Mouse (Mus musculus) activated CD4-positive, CD25-positive, alpha-beta regulatory T cell, adult 4 months (primary cell): ENCODE data around the gene Plscr5. TPM values are rescaled to one million over a fixed set of nuclear protein-coding genes. Genes with fewer than 3 reads are reported as not detected.
A peak's percentile ranks its signal among the peaks of the same experiment; 100 is the strongest.
"Not testable (repeated sequence)": the region's sequence is repeated elsewhere in the genome, so short reads cannot be mapped to it uniquely, and the experiment has no call there.

ENCODE experiments used
- ATAC-seq: one replicate; pipeline ENCODE4 v1.8.0; 2017
- polyA plus RNA-seq, 2 experiments: library from polyadenylated mRNA; unstranded; fragments of 100-300 nt; shearing (Covaris generic); gene quantifications; one replicate each; pipeline ENCODE4 v1.2.1; 2017

The Plscr5 gene
- polyA plus RNA-seq: not detected

DNA sequence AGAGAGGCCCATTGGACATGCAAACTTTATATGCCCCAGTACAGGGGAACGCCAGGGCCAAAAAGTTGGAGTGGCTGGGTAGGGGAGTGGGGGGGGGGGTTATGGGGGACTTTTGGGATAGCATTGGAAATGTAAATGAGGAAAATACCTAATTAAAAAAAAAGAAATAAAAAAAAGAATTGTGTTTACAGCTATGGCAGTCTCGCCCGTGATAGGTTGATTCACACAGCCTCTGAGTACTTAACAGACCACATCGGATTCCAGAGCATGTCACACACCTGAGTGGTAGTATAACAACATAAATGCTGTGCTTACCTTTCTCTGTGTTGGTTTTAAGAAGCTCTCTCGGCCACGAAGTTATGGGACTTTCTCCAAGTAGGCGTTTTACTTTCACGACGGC is at the start of gene Plscr5:
Gene Plscr5 (plus strand): TSS at position 301 of the 400 bp plus-strand sequence.
- ATAC-seq: not testable (repeated sequence)

DNA sequence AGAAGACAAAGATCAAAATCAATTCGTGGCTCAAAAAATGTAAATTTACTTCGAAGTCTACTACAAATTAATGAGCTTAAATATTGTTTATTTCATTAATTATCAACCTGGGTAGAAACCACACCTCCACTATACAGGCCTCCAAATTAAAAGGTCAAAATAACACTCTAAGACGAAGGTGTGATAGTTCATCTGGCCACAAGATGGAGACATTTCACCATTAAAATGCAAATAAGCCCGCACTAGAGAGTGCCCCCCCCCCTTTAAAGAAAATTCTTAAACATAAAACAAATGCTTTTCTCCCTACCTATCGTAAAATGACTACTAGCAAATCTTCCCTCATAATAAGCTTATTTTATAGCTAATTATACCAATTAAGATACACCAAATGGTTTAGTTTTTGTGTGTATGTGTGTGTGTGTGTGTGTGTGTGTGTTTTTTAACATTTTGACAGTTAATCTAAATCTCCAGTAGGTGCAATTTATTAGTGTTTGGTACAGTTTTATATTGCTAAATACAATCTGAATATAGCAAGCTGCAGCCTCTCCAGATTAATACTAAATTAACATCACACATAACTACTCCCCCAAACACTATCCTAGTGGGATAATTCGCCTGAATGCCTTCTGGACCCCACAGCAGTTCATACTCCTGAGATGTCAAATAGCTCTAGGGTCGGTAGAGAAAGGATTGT is 45.0 kb upstream of the Plscr5 start:
- peak; percentile 97 for ATAC-seq

DNA sequence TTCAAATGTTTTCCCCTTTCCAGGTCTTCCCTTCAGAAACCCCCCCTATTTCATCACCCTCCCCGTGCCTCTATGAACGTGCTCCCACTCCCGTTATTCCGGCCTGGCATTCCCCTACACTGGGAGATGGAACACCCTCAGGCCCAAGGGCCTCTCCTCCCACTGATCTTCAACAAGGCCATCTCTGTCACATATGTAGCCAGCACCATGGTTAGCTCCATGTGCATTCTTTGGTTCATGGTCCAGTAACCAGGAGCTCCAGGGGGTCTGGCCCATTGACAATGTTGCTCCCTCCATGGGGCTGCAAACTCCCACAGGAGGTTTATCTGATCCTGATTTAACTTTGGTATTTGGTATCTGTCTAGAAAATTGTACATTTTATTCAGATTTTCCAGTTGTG is 30.5 kb upstream of the Plscr5 start:
- ATAC-seq: no peak

DNA sequence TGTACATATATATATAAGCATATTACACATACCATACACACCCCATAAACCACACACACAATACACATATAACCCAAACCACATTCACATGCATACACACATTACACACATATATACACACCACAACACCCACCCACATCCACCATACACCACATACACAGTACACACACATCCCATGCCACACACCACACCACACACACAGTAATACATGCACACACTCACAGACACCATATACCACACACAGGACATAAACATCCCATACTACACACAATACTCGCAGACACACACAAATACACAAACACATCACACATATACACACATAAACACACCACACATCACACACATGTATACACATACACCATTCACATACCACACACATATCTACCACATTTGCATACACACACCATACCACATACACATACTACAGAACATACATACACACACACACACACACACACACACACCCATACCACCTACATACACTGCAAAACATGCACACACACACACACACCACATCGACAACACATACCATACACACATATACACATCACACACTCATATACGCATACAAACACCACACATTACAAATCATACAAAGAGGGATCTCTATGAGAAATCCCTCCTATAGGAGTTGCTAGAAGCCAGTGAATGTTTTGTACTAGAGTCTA is 19.3 kb upstream of the Plscr5 start:
- ATAC-seq: no peak

DNA sequence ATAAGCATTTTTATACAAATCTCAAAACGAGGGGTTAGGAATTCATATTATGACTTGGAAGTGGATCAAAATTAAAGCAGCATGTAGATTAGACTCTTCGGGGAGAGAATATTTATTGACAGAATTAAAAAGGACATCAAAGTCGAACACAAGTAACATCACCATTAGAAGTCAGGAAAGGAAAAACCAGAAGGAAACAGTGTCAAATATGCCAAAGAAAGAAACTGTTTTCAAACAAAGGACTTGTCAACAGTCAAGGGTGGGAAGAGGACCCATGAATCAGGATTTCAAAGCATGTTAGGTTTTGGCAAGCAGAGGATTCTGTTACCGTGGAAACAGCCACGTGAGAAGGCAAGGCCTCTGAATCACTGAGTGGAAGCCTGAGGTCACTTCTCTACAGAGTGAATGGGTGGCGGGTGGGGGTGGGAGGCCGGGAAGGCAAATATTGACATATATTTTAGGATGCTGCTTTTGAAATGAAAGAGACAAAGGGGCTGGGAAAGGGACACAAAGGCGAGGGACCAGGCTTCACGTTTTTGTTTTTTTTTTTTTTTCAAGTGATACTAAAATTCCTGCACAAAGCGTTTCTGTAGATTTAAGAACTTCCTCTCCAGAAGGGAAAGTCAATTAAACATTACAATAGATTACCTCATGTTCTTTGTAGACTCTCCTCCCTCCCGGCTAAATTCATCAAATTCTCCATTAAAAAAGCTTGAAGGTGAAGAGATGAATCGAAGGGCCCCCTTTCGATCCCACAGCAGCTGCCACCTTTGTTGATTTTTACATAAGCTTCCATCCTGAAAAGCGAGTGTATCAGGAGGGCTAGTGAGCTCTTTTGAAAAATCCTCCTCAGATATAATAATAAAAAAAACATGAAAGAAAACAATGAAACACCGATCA is 18.3 kb upstream of the Plscr5 start:
- ATAC-seq: no peak

DNA sequence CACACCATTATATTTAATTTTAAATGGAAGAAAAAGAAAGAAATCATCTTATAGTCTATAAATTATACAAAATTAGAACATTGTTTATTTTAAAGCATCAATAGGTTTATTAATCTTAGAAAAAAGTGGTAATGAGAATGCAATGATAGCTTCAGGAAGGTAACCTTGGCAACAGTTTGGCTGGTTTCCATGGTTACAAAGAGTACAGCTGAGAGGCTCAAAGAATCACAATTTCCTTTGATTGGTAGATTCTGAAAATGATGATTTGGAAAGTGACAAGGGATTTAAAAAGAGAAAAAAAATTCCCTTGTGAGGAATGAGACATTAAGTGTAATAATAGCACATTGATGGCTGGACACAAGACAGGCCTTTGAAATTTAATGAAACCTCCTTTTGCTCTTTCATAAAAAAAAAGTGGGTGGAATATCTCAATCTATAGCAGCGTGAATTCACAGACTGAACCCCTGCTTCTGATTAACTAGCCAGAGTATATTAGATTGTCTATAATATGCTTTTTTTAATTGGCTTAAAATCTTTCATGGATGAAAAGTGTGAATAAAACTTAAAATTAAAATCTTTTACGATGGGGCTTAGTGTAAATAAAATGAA is 13.8 kb upstream of the Plscr5 start:
- ATAC-seq: no peak

DNA sequence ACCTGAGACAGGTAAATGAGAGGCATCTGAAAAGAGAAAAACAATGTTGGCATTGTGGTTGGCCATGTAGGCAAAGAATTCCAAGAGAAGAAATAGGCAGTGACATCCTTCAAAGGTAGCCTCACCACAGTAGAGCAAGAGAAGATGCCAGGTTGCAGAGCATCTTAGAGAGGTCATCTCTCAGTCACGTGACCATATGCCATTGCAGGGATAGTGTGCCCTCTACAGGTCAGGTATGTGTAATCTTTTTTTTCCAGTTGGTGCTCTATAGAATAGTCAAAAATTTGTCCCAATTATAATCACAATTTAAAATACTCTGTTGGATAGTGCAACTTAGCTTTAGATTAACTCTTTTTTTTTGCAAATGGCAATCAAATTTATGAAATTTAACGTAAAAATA is 1.4 kb upstream of the Plscr5 start:
- no peak for ATAC-seq

DNA sequence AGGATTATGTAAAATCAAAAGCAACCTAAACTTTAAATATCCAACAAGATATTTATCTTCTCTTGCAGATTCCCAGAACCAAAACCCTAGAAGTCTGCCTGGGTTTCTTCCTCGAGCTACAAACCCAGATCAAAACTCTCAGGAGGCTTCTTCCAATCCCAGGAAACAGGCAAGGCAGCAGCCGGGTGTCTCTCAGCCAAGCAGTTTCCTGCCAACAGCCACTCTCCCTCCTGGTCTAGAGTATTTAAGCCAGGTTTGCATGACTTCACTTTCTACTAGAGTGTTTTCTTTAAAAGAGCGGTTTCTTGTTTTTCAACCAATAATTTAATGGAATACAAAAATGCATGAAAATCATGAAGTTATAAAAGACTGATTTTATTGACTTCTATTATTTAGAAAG is 5.7 kb downstream of the Plscr5 start:
- ATAC-seq: no peak

DNA sequence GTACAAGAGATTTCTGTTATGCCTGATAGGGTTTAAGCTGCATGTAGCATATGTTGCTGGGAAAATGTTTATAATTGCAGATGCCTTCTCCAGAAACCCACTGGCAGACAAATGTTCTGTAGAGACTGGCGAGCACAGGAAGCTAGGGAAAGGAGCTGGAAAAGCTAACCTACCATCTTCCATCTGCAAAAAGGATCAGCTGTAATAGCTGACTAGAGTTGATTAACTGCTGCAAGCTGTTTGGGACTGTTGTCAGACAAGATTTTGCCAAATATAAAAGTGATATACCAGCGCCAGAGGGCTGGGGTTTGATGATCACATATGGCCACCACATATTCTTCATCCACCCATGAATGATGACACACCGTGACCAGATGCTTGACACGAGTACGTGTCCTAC is 6.8 kb downstream of the Plscr5 start:
- no peak for ATAC-seq

DNA sequence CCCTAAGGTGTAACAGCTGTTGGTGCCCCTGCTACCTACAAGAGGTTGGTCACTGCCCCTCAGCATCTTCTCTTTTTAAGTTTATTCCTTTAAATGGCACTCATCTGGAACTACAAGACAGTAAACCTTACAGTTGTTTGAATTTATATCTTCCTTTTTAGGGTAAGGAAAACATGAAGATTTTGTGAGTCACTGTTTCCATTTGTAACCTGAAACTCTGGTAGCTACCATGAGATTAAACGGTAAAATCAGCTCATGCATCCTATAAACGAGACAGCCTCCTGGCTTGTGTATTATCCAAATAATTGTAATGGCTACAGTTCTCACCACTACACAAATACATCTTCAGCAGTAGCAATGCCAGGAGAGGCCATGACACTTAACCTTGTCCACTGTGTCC is 11.7 kb downstream of the Plscr5 start:
- ATAC-seq: no peak

DNA sequence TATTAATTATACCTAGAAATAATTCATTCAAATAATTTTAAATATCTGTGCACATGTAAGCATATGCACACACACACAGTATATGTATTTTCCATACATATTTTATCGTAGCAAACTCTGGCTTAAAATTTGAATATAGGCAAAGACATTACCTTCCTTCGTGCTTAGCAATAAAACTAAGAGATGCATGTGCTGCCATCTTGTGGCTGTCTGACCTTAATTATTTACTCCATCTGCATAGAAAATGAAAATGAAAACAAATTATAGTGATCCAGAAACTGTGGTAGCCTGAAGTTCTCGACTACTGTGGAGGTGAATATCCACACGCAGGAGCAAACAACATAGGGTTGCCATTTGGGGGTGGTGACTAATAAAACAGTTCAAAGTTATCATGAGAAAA is 14.6 kb downstream of the Plscr5 start:
- peak; percentile 81 for ATAC-seq

DNA sequence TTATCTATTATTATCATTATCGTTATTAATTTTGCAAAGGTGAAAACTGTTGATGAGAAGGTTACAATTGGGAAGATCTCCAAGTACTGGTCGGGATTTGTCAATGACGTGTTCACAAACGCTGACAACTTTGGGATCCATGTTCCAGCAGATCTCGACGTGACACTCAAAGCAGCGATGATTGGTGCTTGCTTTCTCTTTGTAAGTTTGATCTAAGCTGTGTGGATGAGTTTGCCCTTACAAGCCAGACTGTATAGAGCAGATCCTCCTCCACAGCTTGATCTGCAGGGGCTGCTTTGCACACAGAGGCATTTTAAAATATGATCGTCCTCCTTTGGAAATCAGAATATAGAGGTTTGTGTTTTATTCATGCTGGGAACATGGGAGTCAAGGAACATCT is 15.0 kb downstream of the Plscr5 start:
- peak; percentile 38 for ATAC-seq

DNA sequence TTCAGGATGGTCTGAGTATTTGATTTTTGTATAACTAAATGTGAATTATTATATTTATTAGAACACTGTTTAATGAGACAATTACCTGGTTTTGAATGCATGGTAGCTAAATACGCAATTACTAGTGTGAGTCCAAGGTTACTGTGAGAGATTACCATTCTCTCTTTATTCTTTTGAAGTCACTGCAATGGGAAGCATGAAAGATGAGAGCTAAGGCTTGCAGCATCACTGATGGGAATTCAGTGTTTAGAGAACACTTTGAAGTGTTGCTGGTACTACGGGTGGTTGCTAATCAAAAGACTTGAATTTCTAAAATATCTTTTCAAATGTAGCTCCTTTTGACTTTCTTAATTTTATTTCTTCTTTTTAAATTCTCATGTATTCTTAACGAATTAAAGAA is 17.1 kb downstream of the Plscr5 start:
- ATAC-seq: no peak

DNA sequence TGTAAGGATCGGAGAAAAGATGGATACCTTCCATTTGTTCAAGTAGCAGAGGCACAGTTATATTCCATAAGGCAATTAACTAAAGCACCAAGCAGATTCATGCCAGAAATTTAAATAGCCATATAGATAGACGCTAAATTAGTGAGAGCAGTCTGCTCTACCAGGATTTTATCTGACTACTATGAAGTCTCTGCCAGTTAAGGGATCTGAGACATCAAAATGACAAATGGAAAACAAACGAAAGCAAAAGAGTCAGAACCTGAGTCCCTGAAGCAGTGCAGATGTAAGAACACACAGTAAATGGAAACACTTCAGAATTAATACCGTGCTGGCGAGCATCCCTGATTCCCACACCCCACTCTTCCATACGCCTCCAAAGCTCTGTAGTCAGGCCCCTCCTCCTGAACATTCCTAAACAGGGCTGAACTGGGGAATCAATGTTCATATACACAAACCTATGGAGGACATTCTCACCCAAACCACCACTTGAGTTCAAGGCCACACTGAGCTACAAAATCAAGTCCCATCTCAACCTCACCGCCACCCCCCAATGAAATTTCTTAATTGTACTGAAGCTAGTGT is 17.7 kb downstream of the Plscr5 start:
- ATAC-seq: no peak

DNA sequence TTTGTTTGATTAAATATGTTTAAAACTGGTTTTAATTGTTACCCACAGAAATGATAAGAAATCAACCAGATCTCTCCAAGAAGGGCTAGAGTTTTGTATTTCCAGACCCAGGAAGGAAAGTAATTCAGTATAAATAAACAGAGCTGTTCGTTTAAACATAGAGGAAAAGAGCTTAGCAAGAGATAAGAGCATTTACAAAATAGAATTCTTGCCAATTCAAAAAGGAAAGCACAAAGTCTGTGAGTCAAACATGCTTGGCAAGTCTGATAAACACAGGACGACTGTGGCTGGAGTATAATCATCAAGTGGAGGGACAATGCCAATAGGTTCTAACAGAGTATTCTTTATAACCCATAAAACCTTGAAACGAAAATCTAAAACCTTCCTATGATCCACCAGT is 18.3 kb downstream of the Plscr5 start:
- no peak for ATAC-seq

DNA sequence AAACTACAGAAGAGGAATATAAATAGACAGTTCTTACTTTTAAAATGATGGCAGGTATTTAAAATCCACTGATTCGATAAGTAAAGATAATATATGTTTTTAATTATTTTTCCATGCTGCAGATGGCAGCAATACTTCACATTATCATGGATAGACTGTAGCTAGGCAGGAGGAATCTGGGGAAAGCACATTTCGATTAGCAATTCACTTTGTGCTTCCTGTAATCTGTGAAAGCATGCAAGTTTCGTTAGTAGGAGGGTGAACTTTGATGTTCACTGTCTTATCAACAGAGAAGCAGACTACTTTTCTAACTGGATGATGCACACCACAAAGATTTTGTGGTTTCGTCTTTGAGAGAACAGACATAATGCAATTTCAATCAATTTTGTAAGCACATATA is 24.7 kb downstream of the Plscr5 start:
- ATAC-seq: peak; percentile 71

DNA sequence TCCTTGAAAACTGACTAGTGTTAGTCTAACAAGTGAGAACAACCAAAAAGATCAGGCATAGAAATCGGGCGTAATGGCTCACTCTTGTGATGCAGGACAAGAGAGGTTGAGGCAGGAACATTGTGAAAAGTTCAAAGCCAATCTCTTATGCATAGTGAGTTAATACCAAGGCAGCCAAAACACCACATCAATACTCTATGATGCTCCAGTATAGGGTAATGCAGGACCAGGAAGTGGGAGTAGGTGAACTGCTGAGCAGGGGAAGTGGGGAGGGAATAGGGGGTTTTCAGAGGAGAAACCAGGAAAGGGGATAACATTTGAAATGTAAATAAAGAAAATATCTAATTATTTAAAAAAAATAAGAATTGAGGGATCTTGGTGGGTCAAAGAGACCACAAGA is 25.2 kb downstream of the Plscr5 start:
- ATAC-seq: peak; percentile 65

DNA sequence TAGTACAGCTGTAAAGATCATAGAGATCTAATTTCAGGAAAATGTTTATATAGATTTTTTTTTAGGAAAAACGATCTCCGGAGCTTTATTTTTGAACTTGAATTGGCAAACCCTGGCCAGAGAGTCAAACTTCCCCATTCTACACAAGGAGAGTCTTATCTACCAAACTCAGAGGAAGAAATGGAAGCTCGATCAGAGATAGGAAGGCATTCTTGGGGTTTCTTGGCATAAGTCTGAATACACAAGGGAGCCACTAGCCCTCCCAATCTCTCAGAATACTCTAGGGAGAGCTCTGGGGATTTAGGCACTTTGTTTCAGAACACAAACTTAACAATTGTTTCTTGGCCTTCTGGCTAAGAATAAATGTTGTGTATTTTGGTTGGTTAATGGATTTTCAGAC is 27.4 kb downstream of the Plscr5 start:
- no peak for ATAC-seq

DNA sequence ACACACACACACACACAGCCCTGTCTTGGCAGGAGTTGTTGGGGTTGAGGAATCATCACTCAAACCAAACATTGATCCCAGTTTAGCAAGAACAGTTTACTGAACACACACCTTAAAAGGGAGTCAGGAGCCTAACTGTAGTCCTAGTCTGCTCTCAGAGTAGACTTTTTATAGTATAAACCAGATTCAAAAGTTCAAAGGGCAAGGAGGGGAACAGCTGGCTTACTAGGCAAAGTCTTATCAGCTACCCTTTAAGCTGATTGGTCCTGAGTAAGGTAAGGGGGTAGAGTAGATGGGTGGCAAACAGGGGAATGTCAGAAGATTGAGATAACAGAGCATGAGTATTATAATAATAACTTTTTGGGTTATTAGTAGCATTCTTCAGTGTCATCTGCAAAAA is 28.7 kb downstream of the Plscr5 start:
- no peak for ATAC-seq

DNA sequence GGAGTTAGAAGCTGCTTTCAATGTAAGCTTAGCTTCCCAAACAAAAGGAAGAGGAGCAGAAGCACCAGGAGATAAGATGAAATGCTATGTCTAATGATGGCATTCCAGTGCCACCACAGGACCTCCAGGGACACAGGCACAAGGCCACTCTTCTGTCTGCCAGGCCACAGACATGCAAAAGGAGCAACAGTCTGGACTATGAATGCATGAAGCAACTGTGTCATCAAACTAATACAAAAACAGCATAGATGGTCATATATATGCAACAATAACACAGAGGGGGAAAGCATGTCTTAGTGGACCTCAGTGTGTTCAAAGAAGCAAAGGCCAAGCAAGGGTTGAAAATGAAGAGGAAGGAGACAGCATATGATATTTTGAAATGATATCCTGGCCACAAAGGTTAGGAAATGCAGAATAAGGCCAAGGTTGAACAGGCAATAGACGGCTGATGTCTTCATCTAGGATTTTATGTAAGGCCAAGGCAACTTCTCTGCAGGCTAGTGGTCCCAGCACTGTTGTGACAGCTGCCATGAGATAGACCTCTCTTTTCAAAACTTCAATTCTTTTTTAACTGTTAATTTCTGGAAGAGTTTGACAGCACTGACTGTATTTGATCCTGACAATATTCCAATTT is 32.0 kb downstream of the Plscr5 start:
- no peak for ATAC-seq

DNA sequence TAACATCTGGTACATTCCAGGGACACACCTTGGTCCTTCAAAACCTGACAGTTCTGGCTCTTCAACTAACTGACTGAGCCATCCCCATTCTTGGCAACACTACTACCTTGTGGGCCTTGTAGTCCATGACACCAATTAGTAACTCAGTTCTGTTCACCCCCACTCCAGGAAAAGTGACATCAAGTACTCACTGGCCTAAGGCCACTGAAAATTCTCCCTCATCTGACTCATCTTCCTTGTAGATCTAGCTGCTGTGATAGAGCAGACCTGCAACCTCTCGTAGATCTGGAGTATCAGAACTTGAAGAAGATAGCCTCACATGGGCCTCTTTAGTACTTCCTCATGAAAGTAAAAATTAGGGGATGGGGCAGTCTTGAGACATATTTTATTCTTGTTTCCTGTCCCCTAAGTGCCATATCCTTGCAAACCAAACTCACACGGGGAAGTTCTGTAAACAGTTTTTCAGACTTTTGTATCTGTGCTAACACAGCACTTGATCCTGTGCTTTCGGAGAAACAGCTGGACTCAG is 33.5 kb downstream of the Plscr5 start:
- ATAC-seq: no peak

DNA sequence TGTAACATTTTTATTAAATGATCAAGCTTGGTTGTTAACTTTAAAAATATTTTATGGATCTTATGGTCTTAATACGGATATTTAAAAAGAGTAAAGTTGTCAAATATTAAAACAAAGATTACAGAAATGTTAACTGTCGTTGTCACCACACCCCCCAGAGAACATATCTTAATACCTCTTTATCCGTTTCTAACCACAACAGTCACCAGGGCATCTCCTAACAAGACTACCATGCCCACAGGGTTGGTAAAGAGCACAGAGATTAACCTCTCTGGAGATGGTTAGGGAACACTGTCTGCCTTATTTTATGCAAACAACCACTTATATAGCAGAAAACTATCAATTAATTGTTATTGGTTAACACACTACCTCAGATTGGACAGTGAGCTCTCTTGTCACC is 34.1 kb downstream of the Plscr5 start:
- ATAC-seq: no peak
